Mouse (Mus musculus) cerebellum, adult 2 months (tissue): ENCODE results near the gene Htt. TPM values are rescaled to one million over a fixed set of nuclear protein-coding genes. Genes with fewer than 3 reads are reported as not detected.

ENCODE experiments used
- DNase-seq, 2 experiments: peaks; one replicate each; pipeline ENCODE4 v3.0.0; 2021
- H3K27ac ChIP-seq: fragments of 200-500 bp; 2 replicates; pipeline ENCODE4 v1.5.1; 2012; ENCODE audit warnings: low read length, control low read depth, inconsistent platforms; ENCODE audit not compliant: insufficient read depth
- H3K27me3 ChIP-seq: fragments of 200-500 bp; 2 replicates; pipeline ENCODE4 v1.6.1; 2012; ENCODE audit warnings: inconsistent platforms, mild to moderate bottlenecking, low read length, moderate library complexity; ENCODE audit not compliant: control insufficient read depth, insufficient read depth
- H3K4me1 ChIP-seq: fragments of 200-500 bp; 2 replicates; pipeline ENCODE4 v1.6.1; 2011; ENCODE audit warnings: low read length; ENCODE audit not compliant: control insufficient read depth, insufficient read depth
- H3K4me3 ChIP-seq: fragments of 200-500 bp; replicated peaks from 2 replicates; pipeline ENCODE3; 2011; ENCODE audit warnings: mild to moderate bottlenecking, low read depth, low read length, control low read depth; ENCODE audit not compliant: insufficient read depth
- CTCF ChIP-seq: fragments of 200-500 bp; IDR thresholded peaks from 2 replicates; pipeline ENCODE4 v1.5.1; 2011; ENCODE audit warnings: low read depth, mild to moderate bottlenecking, control low read depth, low read length, moderate library complexity, borderline replicate concordance; ENCODE audit not compliant: insufficient read depth
- POLR2A ChIP-seq: fragments of 200-500 bp; IDR thresholded peaks from 2 replicates; pipeline ENCODE4 v1.6.1; 2011; ENCODE audit warnings: low read length, control low read depth, borderline replicate concordance; ENCODE audit not compliant: insufficient read depth
- WGBS: fragments of 180-500 bp; shearing (Covaris S2); methylation state at CpG from one replicate; pipeline ENCODE4 v1.1.7; 2018; 5-methylcytosine and 5-hydroxymethylcytosine counted together
- polyA plus RNA-seq: library from polyadenylated mRNA; depleted of rRNA; stranded (reverse); fragments of >200 nt; gene quantifications from 2 replicates; pipeline ENCODE4 v1.2.3, GENCODE M21; 2012

The Htt gene
- polyA plus RNA-seq, 1 experiment: 45.4 TPM

DNA sequence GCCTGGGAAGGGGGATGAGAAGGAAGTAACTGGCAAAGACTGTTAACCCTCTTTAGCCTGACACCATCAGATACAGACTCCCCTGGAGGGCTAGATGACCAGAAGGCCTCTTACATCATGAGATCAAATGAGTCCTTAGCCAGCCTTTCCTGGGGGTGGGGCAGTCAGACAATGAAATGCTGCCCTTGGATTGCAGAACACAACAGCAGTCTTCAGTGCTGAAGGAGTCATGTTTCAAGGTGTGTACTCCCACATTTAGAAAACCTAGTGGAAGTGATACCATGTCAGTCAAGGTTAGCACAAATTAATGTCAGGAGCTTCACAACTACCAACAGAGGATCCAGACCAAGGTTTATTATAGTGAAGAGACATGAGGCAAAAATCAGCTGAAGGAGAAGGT is 140.8 kb downstream of the Htt start:
- no peaks in the 10 kb centered on the region for H3K27me3 ChIP-seq
- no peak for TF ChIP-seq CTCF
- no peak for TF ChIP-seq POLR2A
- no peak overlapping the region for H3K4me3 ChIP-seq
- no peaks in the 10 kb centered on the region; the same call in 1 of the 2 replicates for H3K4me1 ChIP-seq
- no peak overlapping the region for H3K27ac ChIP-seq
- DNase-seq: no peak

DNA sequence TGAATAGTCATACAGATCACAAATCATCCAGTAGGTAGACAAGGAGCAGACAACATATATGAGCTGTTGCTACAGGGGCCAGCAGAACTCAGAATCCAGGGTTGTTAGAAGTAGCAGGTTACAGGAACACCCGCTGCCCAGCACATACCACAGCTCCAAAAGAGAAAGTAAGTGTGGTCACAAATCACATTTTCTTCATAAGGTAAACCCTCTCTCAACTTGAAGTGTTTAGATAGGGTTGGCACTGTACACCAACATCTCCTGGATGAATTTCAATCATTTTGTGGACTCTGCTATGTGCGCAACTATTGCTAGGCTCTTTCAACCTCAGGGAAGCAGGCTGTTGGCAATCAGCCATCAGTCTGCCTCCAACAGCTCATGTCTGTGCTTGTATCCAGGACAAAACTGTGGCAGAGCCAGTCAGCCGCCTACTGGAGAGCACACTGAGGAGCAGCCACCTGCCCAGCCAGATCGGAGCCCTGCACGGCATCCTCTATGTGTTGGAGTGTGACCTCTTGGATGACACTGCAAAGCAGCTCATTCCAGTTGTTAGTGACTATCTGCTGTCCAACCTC is 141.4 kb downstream of the Htt start:
- Histone ChIP-seq H3K4me1 (no peaks in the 10 kb centered on the region), H3K27me3 (no peaks in the 10 kb centered on the region), H3K4me3 (no peak overlapping the region), H3K27ac (no peak overlapping the region)
- peak; percentile 56; the same call in 1 of the 2 replicates for TF ChIP-seq CTCF
- no peak for TF ChIP-seq POLR2A
- WGBS: 24% methylated on average over 5 of the region's 5 CpGs
- peak; percentile 79 to 87 for DNase-seq

DNA sequence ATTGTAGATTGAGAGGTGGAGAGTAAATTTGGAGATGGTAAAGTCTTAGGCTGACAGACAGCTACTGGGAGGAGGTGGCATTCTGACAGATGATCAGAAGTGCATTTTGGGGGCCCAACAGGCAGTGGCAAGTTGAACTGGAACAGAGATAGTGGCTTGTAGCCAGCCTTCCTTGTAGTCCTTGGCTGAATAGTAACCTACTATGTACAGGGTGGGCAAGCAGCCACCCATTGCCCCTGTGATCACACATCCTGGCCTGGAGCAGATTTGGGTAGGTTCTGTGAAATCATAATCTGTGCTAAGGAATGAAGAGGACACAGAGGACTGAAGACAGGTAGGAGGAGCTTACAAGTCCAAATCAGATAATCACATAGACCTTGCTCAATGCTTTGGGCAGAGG is 142.9 kb downstream of the Htt start:
- no peak overlapping the region for H3K27ac ChIP-seq

DNA sequence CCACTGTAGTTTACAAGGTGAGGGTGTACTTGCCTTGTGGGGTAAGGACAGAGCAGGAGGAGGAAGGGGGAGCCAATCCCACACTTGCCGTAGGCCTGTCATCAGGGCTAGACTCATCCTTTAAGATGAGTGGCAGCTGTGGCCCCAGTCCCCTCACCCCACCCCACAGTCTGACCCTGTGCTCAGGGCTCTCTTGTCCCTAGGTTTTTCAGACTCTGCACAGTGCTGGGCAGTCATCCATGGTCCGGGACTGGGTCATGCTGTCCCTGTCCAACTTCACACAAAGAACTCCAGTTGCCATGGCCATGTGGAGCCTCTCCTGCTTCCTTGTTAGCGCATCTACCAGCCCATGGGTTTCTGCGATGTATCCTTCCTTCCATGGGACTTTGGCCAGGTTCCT is 145.7 kb downstream of the Htt start:
- Histone ChIP-seq H3K27ac (no peak overlapping the region), H3K27me3 (no peaks in the 10 kb centered on the region), H3K4me1 (no peaks in the 10 kb centered on the region), H3K4me3 (no peak overlapping the region)
- TF ChIP-seq POLR2A (no peak), CTCF (no peak)
- 82% methylated on average over 4 of the region's 4 CpGs for WGBS
- DNase-seq: no peak

More for the DNA sequence above, 142.9 kb downstream of the Htt start:
- Histone ChIP-seq H3K4me1 (no peaks in the 10 kb centered on the region), H3K4me3 (no peak overlapping the region), H3K27me3 (no peaks in the 10 kb centered on the region)
- TF ChIP-seq POLR2A (no peak), CTCF (no peak)
- DNase-seq: no peak

DNA sequence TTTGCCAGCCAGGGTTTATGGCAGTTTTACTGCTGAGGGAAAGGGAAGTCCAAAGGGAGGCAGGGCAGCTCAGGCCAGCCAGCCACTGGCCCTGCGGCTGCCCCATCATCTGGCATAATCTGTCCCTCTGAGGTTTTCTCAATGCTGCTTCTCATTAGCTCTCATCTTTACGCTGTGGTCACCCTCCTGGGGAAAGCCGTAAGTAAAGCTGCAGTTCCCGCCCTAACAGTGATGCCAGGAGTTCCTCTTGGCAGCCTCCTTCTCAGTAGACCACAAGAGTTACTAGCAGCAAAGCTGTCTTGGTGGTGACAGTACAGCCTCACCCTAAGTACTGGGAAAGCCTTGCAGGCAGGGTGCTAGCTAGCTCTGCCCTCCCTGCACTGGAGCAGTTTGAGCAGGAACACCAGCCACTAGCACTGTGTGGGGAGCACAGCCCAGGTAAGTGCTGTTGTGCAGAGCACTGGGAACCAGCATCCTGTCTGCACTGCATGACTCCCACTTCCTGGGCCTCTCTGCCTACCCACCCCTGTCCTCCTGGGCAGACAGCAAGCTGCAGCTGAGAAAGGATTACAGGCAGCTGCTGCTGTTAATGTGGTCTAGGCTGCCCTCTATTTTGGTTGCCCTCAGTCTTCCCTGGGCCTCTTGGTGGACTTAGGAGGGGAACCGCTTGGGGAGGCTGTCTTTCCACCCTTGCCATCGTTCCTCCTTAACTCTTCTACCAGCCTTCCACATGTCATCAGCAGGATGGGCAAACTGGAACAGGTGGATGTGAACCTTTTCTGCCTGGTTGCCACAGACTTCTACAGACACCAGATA is 146.6 kb downstream of the Htt start, which contains the start of gene Msantd1:
Msantd1 (plus strand) TSS at position 103 of the 816 bp plus-strand sequence.
- no peaks in the 10 kb centered on the region for H3K27me3 ChIP-seq
- no peak within 1 kb of the TSS for H3K4me3 ChIP-seq
- no peak within 1 kb of the TSS for H3K27ac ChIP-seq
- WGBS: 67% methylated on average over 6 of the region's 6 CpGs
- no peak for TF ChIP-seq POLR2A
- no peak for TF ChIP-seq CTCF
- no peak for DNase-seq
- H3K4me1 ChIP-seq: no peaks in the 10 kb centered on the region

DNA sequence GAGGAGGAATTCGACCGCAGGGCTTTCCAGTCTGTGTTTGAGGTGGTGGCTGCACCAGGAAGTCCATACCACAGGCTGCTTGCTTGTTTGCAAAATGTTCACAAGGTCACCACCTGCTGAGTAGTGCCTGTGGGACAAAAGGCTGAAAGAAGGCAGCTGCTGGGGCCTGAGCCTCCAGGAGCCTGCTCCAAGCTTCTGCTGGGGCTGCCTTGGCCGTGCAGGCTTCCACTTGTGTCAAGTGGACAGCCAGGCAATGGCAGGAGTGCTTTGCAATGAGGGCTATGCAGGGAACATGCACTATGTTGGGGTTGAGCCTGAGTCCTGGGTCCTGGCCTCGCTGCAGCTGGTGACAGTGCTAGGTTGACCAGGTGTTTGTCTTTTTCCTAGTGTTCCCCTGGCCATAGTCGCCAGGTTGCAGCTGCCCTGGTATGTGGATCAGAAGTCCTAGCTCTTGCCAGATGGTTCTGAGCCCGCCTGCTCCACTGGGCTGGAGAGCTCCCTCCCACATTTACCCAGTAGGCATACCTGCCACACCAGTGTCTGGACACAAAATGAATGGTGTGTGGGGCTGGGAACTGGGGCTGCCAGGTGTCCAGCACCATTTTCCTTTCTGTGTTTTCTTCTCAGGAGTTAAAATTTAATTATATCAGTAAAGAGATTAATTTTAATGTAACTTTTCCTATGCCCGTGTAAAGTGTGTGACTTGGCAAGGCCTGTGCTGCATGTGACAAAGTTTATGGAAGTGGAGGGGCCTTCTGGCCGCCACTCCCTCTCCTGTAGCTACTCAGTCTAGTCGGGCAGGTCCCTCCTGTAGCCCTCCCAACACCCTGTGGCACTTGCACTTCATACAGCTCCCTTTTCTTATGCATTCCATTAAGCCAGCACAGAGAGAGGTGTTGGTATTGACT is 147.4 kb downstream of the Htt start:
- TF ChIP-seq POLR2A (no peak), CTCF (no peak)
- H3K4me1 ChIP-seq: peaks cover 2% of the 10 kb centered on the region; the same call in 1 of the 2 replicates
- no peak overlapping the region for H3K4me3 ChIP-seq
- H3K27ac ChIP-seq: no peak overlapping the region
- 63% methylated on average over 9 of the region's 9 CpGs for WGBS
- H3K27me3 ChIP-seq: no peaks in the 10 kb centered on the region
- DNase-seq: no peak

DNA sequence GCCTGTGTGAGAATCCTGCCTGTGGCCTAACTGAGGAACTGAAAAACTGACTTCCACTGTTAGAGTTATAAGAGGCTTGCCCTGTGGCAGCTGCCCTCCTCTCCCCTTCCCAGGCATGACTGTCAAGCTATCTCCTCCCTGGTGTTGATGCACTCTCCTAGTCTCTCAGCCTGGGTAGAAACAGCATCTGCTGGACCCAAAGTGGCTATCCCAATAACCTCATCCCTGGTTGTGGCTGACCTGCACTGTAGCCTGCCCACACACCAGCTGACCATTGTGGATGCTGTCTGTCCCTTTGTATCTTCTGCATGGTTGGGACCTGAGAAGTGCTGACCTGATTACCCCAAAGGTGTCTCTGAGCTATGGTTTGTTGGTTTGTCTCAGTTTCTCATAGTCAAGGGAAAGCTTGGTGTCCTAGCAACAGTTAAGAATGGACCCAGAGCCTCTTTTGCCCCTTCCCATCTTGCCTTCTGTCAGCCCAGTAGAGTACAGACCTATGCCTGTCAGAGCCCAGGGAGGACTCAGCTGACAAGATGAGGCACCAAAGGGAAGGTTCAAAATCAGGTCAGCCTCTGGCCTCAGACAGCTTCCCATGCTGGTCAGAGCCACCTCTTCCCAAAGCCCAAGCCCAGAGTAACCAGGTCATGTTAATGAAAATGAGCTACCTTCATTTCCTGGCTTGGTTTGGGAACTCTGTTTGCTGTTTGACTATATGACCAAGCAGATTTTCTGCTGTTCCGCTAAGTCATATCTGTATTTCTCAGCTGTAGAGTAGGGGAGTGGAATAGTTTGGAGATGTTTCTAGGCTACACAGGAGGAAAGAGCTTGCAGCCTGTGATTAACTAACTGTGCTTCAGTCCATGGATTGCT is 148.3 kb downstream of the Htt start:
- no peaks in the 10 kb centered on the region for H3K27me3 ChIP-seq
- 97% methylated on average over 1 of the region's 1 CpGs for WGBS
- no peak for DNase-seq
- TF ChIP-seq CTCF (no peak), POLR2A (no peak)
- H3K4me3 ChIP-seq: no peak overlapping the region
- peaks cover 2% of the 10 kb centered on the region; the same call in 1 of the 2 replicates for H3K4me1 ChIP-seq
- H3K27ac ChIP-seq: no peak overlapping the region
